Mouse (Mus musculus): ENCODE data around the gene Tnf. TPM values are rescaled to one million over a fixed set of nuclear protein-coding genes. Genes with fewer than 3 reads are reported as not detected.

Tnf gene
- polyA plus RNA-seq, 1 experiment: 1.8 TPM

- no peaks in the 10 kb centered on the region for H3K27me3 ChIP-seq (ENCODE audit: control insufficient read depth, insufficient read depth, low read length)
- peaks cover 57% of the 10 kb centered on the region for H3K36me3 ChIP-seq (ENCODE audit: control insufficient read depth, insufficient read depth, low read length)
- WGBS: 76% methylated on average over 11 of the region's 11 CpGs
- peaks cover 9% of the 10 kb centered on the region; the same call in 1 of the 2 replicates for H3K4me1 ChIP-seq (ENCODE audit: control insufficient read depth, insufficient read depth, insufficient read length, low read length)
- TF ChIP-seq CTCF (IDR thresholded peaks at IDR 0.05; ENCODE audit: extremely low read depth, insufficient read length, insufficient replicate concordance, low read depth, low read length): no peak
- TF ChIP-seq POLR2A (IDR thresholded peaks at IDR 0.05; ENCODE audit: low read depth, low read length): no peak
- H3K27ac ChIP-seq (ENCODE audit: insufficient read depth, low read depth, low read length): no peak overlapping the region
- no peak overlapping the region for H3K4me3 ChIP-seq (ENCODE audit: low read depth, low read length)
Observed at GRCm38 (mm10) chr17:35161421-35161820, 40.4 kb downstream of the Tnf start.

- no peaks in the 10 kb centered on the region for H3K27me3 ChIP-seq (ENCODE audit: control insufficient read depth, insufficient read depth, low read length)
- no peak overlapping the region for H3K4me3 ChIP-seq (ENCODE audit: low read depth, low read length)
- no peak overlapping the region for H3K27ac ChIP-seq (ENCODE audit: insufficient read depth, low read depth, low read length)
- H3K4me1 ChIP-seq (ENCODE audit: control insufficient read depth, insufficient read depth, insufficient read length, low read length): peaks cover 4% of the 10 kb centered on the region; the same call in 1 of the 2 replicates
- 83% methylated on average over 7 of the region's 7 CpGs for WGBS
- no peak for TF ChIP-seq POLR2A (IDR thresholded peaks at IDR 0.05; ENCODE audit: low read depth, low read length)
- TF ChIP-seq CTCF (IDR thresholded peaks at IDR 0.05; ENCODE audit: extremely low read depth, insufficient read length, insufficient replicate concordance, low read depth, low read length): no peak
- peaks cover 75% of the 10 kb centered on the region for H3K36me3 ChIP-seq (ENCODE audit: control insufficient read depth, insufficient read depth, low read length)
Observed at GRCm38 (mm10) chr17:35159638-35160037, 42.2 kb downstream of the Tnf start.

GRCm38 (mm10) chr17:35158850-35159593 is 42.8 kb downstream of the Tnf start:
- Histone ChIP-seq H3K27me3 (ENCODE audit: control insufficient read depth, insufficient read depth, low read length) (no peaks in the 10 kb centered on the region), H3K4me3 (ENCODE audit: low read depth, low read length) (no peak overlapping the region), H3K4me1 (ENCODE audit: control insufficient read depth, insufficient read depth, insufficient read length, low read length) (peaks cover 4% of the 10 kb centered on the region; the same call in 1 of the 2 replicates), H3K27ac (ENCODE audit: insufficient read depth, low read depth, low read length) (no peak overlapping the region), H3K36me3 (ENCODE audit: control insufficient read depth, insufficient read depth, low read length) (peaks cover 81% of the 10 kb centered on the region)
- 92% methylated on average over 16 of the region's 16 CpGs for WGBS
- TF ChIP-seq CTCF (IDR thresholded peaks at IDR 0.05; ENCODE audit: extremely low read depth, insufficient read length, insufficient replicate concordance, low read depth, low read length) (no peak), POLR2A (IDR thresholded peaks at IDR 0.05; ENCODE audit: low read depth, low read length) (no peak)

DNA sequence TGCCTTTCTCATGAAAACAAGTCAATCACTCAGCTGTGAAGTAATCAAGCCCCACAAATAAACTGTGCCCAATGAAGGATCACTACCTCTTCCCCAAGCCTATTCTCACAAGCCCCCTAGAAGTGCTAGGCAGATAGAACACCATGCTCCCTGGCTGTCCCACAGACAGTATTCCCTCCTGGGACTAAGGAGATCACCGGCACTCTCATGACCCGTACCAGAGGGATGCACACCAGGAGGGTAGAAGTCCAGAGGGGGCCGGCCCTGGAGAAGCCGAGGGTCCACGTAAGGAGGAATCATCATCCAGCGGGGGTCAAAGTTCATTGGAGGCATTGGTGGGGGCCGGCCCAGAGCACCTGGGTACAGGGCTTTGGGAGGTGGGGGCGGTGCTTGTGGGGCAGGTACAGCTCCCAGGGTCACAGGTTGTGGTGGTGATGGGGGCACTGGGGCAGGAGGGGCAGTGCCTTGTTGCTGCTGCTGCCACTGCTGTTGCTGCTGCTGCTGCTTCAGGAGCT is 44.1 kb downstream of the Tnf start:
- no peak overlapping the region for H3K4me3 ChIP-seq (ENCODE audit: low read depth, low read length)
- H3K36me3 ChIP-seq (ENCODE audit: control insufficient read depth, insufficient read depth, low read length): peaks cover 94% of the 10 kb centered on the region
- H3K27me3 ChIP-seq (ENCODE audit: control insufficient read depth, insufficient read depth, low read length): no peaks in the 10 kb centered on the region
- H3K27ac ChIP-seq (ENCODE audit: insufficient read depth, low read depth, low read length): no peak overlapping the region
- peaks cover 1% of the 10 kb centered on the region; the same call in 1 of the 2 replicates for H3K4me1 ChIP-seq (ENCODE audit: control insufficient read depth, insufficient read depth, insufficient read length, low read length)
- TF ChIP-seq CTCF (IDR thresholded peaks at IDR 0.05; ENCODE audit: extremely low read depth, insufficient read length, insufficient replicate concordance, low read depth, low read length): no peak
- TF ChIP-seq POLR2A (IDR thresholded peaks at IDR 0.05; ENCODE audit: low read depth, low read length): no peak
- WGBS: 90% methylated on average over 8 of the region's 8 CpGs

DNA sequence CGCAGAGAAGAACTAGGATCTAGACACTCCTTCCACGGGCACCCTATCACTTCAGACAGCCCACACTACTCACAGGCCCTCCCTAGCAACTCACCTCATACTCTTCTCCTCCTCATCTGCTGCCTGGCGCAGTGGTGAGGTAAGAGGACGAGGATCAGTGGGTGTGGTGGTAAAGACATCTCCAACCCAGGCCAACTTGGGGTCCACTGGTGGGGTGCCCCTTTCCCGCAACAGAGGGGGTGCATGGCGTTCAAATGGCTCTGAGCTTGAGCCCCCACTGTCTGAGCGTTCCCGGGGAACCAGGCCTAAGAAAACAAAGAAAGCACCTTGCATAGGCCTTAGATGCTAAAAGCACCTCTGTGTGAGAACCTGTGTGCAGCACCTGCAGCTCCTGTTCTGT is 44.6 kb downstream of the Tnf start:
- H3K4me1 ChIP-seq (ENCODE audit: control insufficient read depth, insufficient read depth, insufficient read length, low read length): no peaks in the 10 kb centered on the region
- no peak for TF ChIP-seq CTCF (IDR thresholded peaks at IDR 0.05; ENCODE audit: extremely low read depth, insufficient read length, insufficient replicate concordance, low read depth, low read length)
- no peak for TF ChIP-seq POLR2A (IDR thresholded peaks at IDR 0.05; ENCODE audit: low read depth, low read length)
- H3K4me3 ChIP-seq (ENCODE audit: low read depth, low read length): no peak overlapping the region
- 90% methylated on average over 8 of the region's 8 CpGs for WGBS
- no peak overlapping the region for H3K27ac ChIP-seq (ENCODE audit: insufficient read depth, low read depth, low read length)
- H3K27me3 ChIP-seq (ENCODE audit: control insufficient read depth, insufficient read depth, low read length): no peaks in the 10 kb centered on the region
- H3K36me3 ChIP-seq (ENCODE audit: control insufficient read depth, insufficient read depth, low read length): peaks cover 99% of the 10 kb centered on the region

- Histone ChIP-seq H3K27ac (ENCODE audit: insufficient read depth, low read depth, low read length) (no peak overlapping the region), H3K27me3 (ENCODE audit: control insufficient read depth, insufficient read depth, low read length) (no peaks in the 10 kb centered on the region), H3K36me3 (ENCODE audit: control insufficient read depth, insufficient read depth, low read length) (peaks cover 98% of the 10 kb centered on the region), H3K4me1 (ENCODE audit: control insufficient read depth, insufficient read depth, insufficient read length, low read length) (no peaks in the 10 kb centered on the region), H3K4me3 (ENCODE audit: low read depth, low read length) (no peak overlapping the region)
- 87% methylated on average over 33 of the region's 33 CpGs for WGBS
- TF ChIP-seq POLR2A (IDR thresholded peaks at IDR 0.05; ENCODE audit: low read depth, low read length) (no peak), CTCF (IDR thresholded peaks at IDR 0.05; ENCODE audit: extremely low read depth, insufficient read length, insufficient replicate concordance, low read depth, low read length) (no peak)
Observed at GRCm38 (mm10) chr17:35156461-35157200, 45.2 kb downstream of the Tnf start.

DNA sequence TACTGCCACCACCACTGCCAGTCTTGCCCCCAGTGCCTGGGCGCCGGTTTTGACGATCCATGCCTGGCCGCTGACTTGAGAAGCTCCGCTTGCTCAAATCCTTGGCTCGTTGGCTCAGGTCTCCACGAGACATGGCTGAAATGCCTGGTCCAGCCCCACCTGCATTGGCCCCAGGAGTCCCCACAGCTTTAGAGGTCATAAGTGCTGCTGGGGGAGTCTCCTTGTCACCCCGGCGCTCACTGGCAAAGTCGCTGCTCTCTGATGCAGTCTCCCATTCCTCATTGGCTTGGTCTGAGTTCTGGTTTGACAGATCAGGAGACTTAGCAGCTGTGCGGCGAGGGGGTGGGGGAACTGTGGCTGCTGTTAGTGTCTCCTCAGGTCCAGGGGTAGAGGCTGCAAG is 46.4 kb downstream of the Tnf start:
- Histone ChIP-seq H3K4me1 (ENCODE audit: control insufficient read depth, insufficient read depth, insufficient read length, low read length) (no peaks in the 10 kb centered on the region), H3K36me3 (ENCODE audit: control insufficient read depth, insufficient read depth, low read length) (peaks cover 96% of the 10 kb centered on the region), H3K4me3 (ENCODE audit: low read depth, low read length) (no peak overlapping the region), H3K27ac (ENCODE audit: insufficient read depth, low read depth, low read length) (no peak overlapping the region), H3K27me3 (ENCODE audit: control insufficient read depth, insufficient read depth, low read length) (no peaks in the 10 kb centered on the region)
- TF ChIP-seq POLR2A (IDR thresholded peaks at IDR 0.05; ENCODE audit: low read depth, low read length) (no peak), CTCF (IDR thresholded peaks at IDR 0.05; ENCODE audit: extremely low read depth, insufficient read length, insufficient replicate concordance, low read depth, low read length) (no peak)
- 92% methylated on average over 12 of the region's 12 CpGs for WGBS

Data from small intestine, adult 2 months (tissue).